Mouse (Mus musculus) CH12.LX (cell line): ENCODE measurements around the gene Ilf2. TPM values are rescaled to one million over a fixed set of nuclear protein-coding genes. Genes with fewer than 3 reads are reported as not detected.

Experiments
- DNase-seq: peaks from one replicate; pipeline ENCODE4 v3.0.0-alpha.2; 2013; ENCODE audit errors: extremely low read depth
- H3K27ac ChIP-seq: 2 replicates; pipeline ENCODE4 v1.5.1; 2012; ENCODE audit warnings: low read depth, mild to moderate bottlenecking, control low read depth, moderate library complexity; ENCODE audit not compliant: insufficient read depth
- H3K27me3 ChIP-seq: replicated peaks from 2 replicates; pipeline ENCODE3; 2012; ENCODE audit warnings: inconsistent platforms
- H3K36me3 ChIP-seq, 2 experiments: replicated peaks in 1 of 2; 2 replicates each; pipeline versions ENCODE3 to v1.6.1; 2012; ENCODE audit warnings: inconsistent platforms in 1 of 2, low read length in 1 of 2, mild to moderate bottlenecking in 1 of 2, mixed read lengths in 1 of 2, moderate library complexity in 1 of 2; ENCODE audit not compliant: control insufficient read depth in 1 of 2, insufficient read depth in 1 of 2
- H3K4me1 ChIP-seq, 2 experiments: 2 replicates each; pipeline ENCODE4 v1.6.1; 2012; ENCODE audit warnings: inconsistent platforms in 1 of 2, moderate library complexity in 1 of 2; ENCODE audit not compliant: insufficient read depth in 2 of 2, control insufficient read depth in 1 of 2
- H3K4me2 ChIP-seq: 2 replicates; pipeline ENCODE4 v1.6.1; 2012; ENCODE audit warnings: low read depth, mild to moderate bottlenecking, control low read depth; ENCODE audit not compliant: poor library complexity, insufficient read depth, severe bottlenecking
- H3K4me3 ChIP-seq, 3 experiments: fragments of 150-350 bp in 1 of 3; sonication (generic) in 1 of 3; replicated peaks in 1 of 3; 2 replicates each; pipeline versions ENCODE3 to v1.5.1; 2011 to 2012; ENCODE audit warnings: low read depth in 2 of 3, low read length in 2 of 3, mild to moderate bottlenecking in 2 of 3, moderate library complexity in 2 of 3, control low read depth in 1 of 3, improper control_type of control experiment in 1 of 3, inconsistent platforms in 1 of 3, mixed read lengths in 1 of 3; ENCODE audit not compliant: poor library complexity in 1 of 3
- H3K79me2 ChIP-seq: replicated peaks from 2 replicates; pipeline ENCODE4 v1.6.1; 2012; ENCODE audit warnings: mild to moderate bottlenecking, moderate library complexity; ENCODE audit not compliant: control insufficient read depth, poor library complexity, insufficient read depth, severe bottlenecking; ENCODE audit errors: extremely low read depth
- H3K9ac ChIP-seq: 2 replicates; pipeline ENCODE4 v1.6.1; 2012; ENCODE audit warnings: low read depth, mild to moderate bottlenecking, control low read depth, moderate library complexity; ENCODE audit not compliant: insufficient read depth
- H3K9me3 ChIP-seq: replicated peaks from 2 replicates; pipeline ENCODE3; 2012; ENCODE audit warnings: low read length, inconsistent platforms, mixed read lengths
- BHLHE40 ChIP-seq: IDR thresholded peaks from 2 replicates; pipeline ENCODE4 v1.6.1; 2011; ENCODE audit warnings: mild to moderate bottlenecking, low read depth, low read length, improper control_type of control experiment
- CHD1 ChIP-seq: IDR thresholded peaks from 2 replicates; pipeline ENCODE4 v1.6.1; 2012; ENCODE audit warnings: low read depth, low read length, improper control_type of control experiment, inconsistent platforms
- CHD2 ChIP-seq: IDR thresholded peaks from 2 replicates; pipeline ENCODE4 v1.6.1; 2011; ENCODE audit warnings: low read length, improper control_type of control experiment
- CTCF ChIP-seq, 2 experiments: IDR thresholded peaks in 1 of 2; conservative IDR thresholded peaks in 1 of 2; 2 replicates each; pipeline ENCODE4 v1.5.1; 2011 to 2012; ENCODE audit warnings: low read depth in 2 of 2, low read length in 2 of 2, improper control_type of control experiment in 1 of 2, inconsistent platforms in 1 of 2, mild to moderate bottlenecking in 1 of 2, moderate library complexity in 1 of 2
- ETS1 ChIP-seq: conservative IDR thresholded peaks from 2 replicates; pipeline ENCODE4 v1.6.1; 2012; ENCODE audit warnings: low read depth, mild to moderate bottlenecking, inconsistent platforms, low read length, improper control_type of control experiment, moderate library complexity
- GABPA ChIP-seq: IDR thresholded peaks from 2 replicates; pipeline ENCODE4 v1.6.1; 2012; ENCODE audit warnings: low read depth, low read length, improper control_type of control experiment, inconsistent platforms; ENCODE audit not compliant: insufficient replicate concordance
- HCFC1 ChIP-seq: IDR thresholded peaks from 2 replicates; pipeline ENCODE4 v1.6.1; 2012; ENCODE audit warnings: low read depth, mild to moderate bottlenecking, inconsistent platforms, low read length, improper control_type of control experiment
- IRF4 ChIP-seq: IDR thresholded peaks from 2 replicates; pipeline ENCODE4 v1.6.1; 2014; ENCODE audit warnings: low read depth, mild to moderate bottlenecking, inconsistent platforms, low read length, improper control_type of control experiment
- MAFK ChIP-seq: IDR thresholded peaks from 2 replicates; pipeline ENCODE4 v1.6.1; 2011; ENCODE audit warnings: low read length, improper control_type of control experiment; ENCODE audit not compliant: insufficient replicate concordance
- MAZ ChIP-seq: IDR thresholded peaks from 2 replicates; pipeline ENCODE4 v1.6.1; 2012; ENCODE audit warnings: low read depth, mild to moderate bottlenecking, inconsistent platforms, low read length, improper control_type of control experiment, moderate library complexity
- MXI1 ChIP-seq: IDR thresholded peaks from 2 replicates; pipeline ENCODE4 v1.6.1; 2011; ENCODE audit warnings: mild to moderate bottlenecking, low read depth, low read length, improper control_type of control experiment
- MYC ChIP-seq: IDR thresholded peaks from 2 replicates; pipeline ENCODE4 v1.6.1; 2011; ENCODE audit warnings: low read depth, mild to moderate bottlenecking, improper control_type of control experiment, low read length
- NRF1 ChIP-seq: IDR thresholded peaks from 2 replicates; pipeline ENCODE4 v1.6.1; 2014; ENCODE audit warnings: low read depth, mild to moderate bottlenecking, inconsistent platforms, low read length, improper control_type of control experiment, moderate library complexity
- POLR2AphosphoS2 ChIP-seq: IDR thresholded peaks from 2 replicates; pipeline ENCODE4 v1.6.1; 2011; ENCODE audit warnings: low read depth, low read length, improper control_type of control experiment
- RAD21 ChIP-seq: IDR thresholded peaks from 2 replicates; pipeline ENCODE4 v1.6.1; 2011; ENCODE audit warnings: low read depth, mild to moderate bottlenecking, low read length, improper control_type of control experiment, moderate library complexity
- RCOR1 ChIP-seq: conservative IDR thresholded peaks from 2 replicates; pipeline ENCODE4 v1.6.1; 2012; ENCODE audit warnings: low read depth, mild to moderate bottlenecking, inconsistent platforms, low read length, improper control_type of control experiment
- SIN3A ChIP-seq: IDR thresholded peaks from 2 replicates; pipeline ENCODE4 v1.6.1; 2012; ENCODE audit warnings: low read length, improper control_type of control experiment, inconsistent platforms
- SMC3 ChIP-seq: IDR thresholded peaks from 2 replicates; pipeline ENCODE4 v1.6.1; 2011; ENCODE audit warnings: low read depth, low read length, improper control_type of control experiment
- TCF12 ChIP-seq: IDR thresholded peaks from 2 replicates; pipeline ENCODE4 v1.6.1; 2014; ENCODE audit warnings: low read depth, mild to moderate bottlenecking, inconsistent platforms, low read length, improper control_type of control experiment
- UBTF ChIP-seq: IDR thresholded peaks from 2 replicates; pipeline ENCODE4 v1.6.1; 2012; ENCODE audit warnings: low read depth, mild to moderate bottlenecking, inconsistent platforms, low read length, improper control_type of control experiment, moderate library complexity
- USF1 ChIP-seq: IDR thresholded peaks from 2 replicates; pipeline ENCODE4 v1.6.1; 2014; ENCODE audit warnings: low read depth, mild to moderate bottlenecking, inconsistent platforms, low read length, improper control_type of control experiment
- dilution Hi-C: fragments of 300-500 bp; cut with MboI; formaldehyde crosslinking; loops from 2 replicates; pipeline ENCODE4 v1.14.3; 2020; ENCODE audit warnings: low sequenced_read_pairs; ENCODE audit not compliant: extremely low pct_unique_long_range_greater_than_20kb, extremely low pct_ligation_motif_present
- in situ Hi-C: fragments of 300-500 bp; cut with MboI; formaldehyde crosslinking; loops from 3 replicates; pipeline ENCODE4 v1.14.3; 2019; ENCODE audit warnings: low sequenced_read_pairs, low pct_ligation_motif_present, low pct_unique_long_range_greater_than_20kb, mixed read lengths
- polyA plus RNA-seq: library from polyadenylated mRNA; unstranded; fragments of >175 nt; gene quantifications from 2 replicates; pipeline ENCODE4 v1.2.1, GENCODE M21; 2012; ENCODE audit warnings: low read depth; ENCODE audit not compliant: insufficient read length
- total RNA-seq, 2 experiments: library from RNA; depleted of rRNA; stranded (reverse); fragments of 300-350 nt in 1 of 2; fragments of >200 nt in 1 of 2; gene quantifications; 2 replicates each; pipeline ENCODE4 v1.2.3; 2012 to 2014

Gene Ilf2
- total and polyA plus RNA-seq, 3 experiments = 120 to 197 (median 182) TPM

DNA sequence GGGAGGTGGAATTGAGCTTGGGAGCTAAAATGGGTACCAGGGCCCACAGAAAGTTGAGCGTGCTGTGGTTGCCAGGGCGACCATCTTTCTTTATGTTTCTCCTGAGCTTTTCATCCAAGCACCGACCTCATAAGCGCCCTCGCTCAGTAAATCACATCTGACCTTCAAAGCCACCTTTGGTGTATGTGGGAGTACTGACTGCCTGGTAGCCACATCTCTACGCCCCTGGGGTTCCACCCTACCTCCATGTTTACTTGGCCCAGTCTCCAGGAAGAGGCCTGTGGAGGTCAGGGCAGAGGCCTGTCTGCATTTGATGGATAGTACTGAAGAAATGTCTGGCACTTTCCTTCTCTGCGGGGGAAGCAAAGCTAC lies 28.8 kb upstream of the Ilf2 start:
- Histone ChIP-seq H3K9ac (no peak overlapping the region), H3K36me3 (no peaks in the 10 kb centered on the region), H3K4me2 (no peak overlapping the region), H3K4me1 (peaks cover 5 to 12% of the 10 kb centered on the region in 2 experiments; a peak in 3 of 4 replicates), H3K9me3 (no peaks in the 10 kb centered on the region), H3K79me2 (no peaks in the 10 kb centered on the region), H3K4me3 (no peak overlapping the region), H3K27me3 (no peaks in the 10 kb centered on the region), H3K27ac (no peak overlapping the region)
- no peak for DNase-seq
- no peak for TF ChIP-seq POLR2AphosphoS2
- TF ChIP-seq USF1 = no peak
- no peak for TF ChIP-seq RAD21
- no peak for TF ChIP-seq UBTF
- TF ChIP-seq CTCF (conservative IDR thresholded peaks at IDR 0.05 in 1 of 2, IDR thresholded peaks at IDR 0.05 in 1 of 2; ENCODE audit: low read depth in 2 of 2, low read length in 2 of 2) = no peak
- TF ChIP-seq MAFK = no peak
- TF ChIP-seq MAZ = no peak
- no peak for TF ChIP-seq IRF4
- no peak for TF ChIP-seq SMC3
- no peak for TF ChIP-seq MXI1
- TF ChIP-seq GABPA = no peak
- TF ChIP-seq NRF1 = no peak
- dilution Hi-C loops = no loop called here
- in situ Hi-C loops = no loop called here

DNA sequence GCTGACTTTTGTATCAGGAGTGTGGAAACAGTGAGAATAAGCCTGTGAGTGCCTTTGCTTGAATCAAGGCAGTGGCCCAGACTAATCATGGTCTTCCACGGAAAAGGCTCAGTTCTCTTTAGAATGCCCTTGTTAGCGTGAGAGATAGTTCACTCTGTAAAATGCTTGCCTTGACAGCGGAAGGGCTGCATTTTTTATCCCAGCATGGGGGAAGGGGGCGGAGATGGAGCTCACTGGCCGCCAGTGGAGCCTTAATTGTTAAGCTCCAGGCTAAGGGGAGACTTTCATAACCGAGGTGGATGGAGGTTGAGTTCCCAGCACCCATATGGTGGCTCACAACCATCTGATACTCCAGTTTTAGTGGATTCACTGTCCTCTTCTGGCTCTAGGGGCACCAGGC lies 27.3 kb upstream of the Ilf2 start:
- no peak for TF ChIP-seq RCOR1
- TF ChIP-seq MYC = no peak
- TF ChIP-seq ETS1 = no peak
- TF ChIP-seq BHLHE40 = no peak
- TF ChIP-seq HCFC1 = no peak
- TF ChIP-seq RAD21 = no peak
- no peak for TF ChIP-seq CHD1
- TF ChIP-seq POLR2AphosphoS2 = no peak
- TF ChIP-seq TCF12 = no peak
- TF ChIP-seq SIN3A = no peak
- no peak for TF ChIP-seq SMC3
- TF ChIP-seq CHD2 = no peak
- no peak overlapping the region for H3K4me3 ChIP-seq
- no peaks in the 10 kb centered on the region for H3K9me3 ChIP-seq
- no peak overlapping the region for H3K27ac ChIP-seq
- dilution Hi-C loops = no loop called here
- H3K79me2 ChIP-seq = no peaks in the 10 kb centered on the region
- H3K36me3 ChIP-seq = no peaks in the 10 kb centered on the region
- in situ Hi-C loops = no loop called here
- no peak for DNase-seq
- H3K9ac ChIP-seq = no peak overlapping the region
- peaks cover 5 to 12% of the 10 kb centered on the region in 2 experiments; a peak in 3 of 4 replicates for H3K4me1 ChIP-seq
- H3K27me3 ChIP-seq = no peaks in the 10 kb centered on the region
- H3K4me2 ChIP-seq = no peak overlapping the region
